24 mouse cellular contexts compared by ENCODE assay signal in genomic region chr12:106840150-106840651, GRCm38 (mm10).
DNase-seq lines count a peak whose midpoint lies in the region; ATAC-seq and TF ChIP-seq lines count a peak whose summit lies in the region.
"Had no signal": no experiment of that assay in that cellular context is flagged by ENCODE, and none has a peak within 500 bp of the region (broad histone marks: within the 10 kb centered on the region; RNA-seq: fewer than 3 reads in every experiment).

No protein-coding gene starts in this region.

- peaks cover 26% of the 10 kb centered on the region for H3K27me3 ChIP-seq in hindbrain, embryonic 10.5 days (ENCODE audit: insufficient read depth, poor library complexity, severe bottlenecking)
- no peaks in the 10 kb centered on the region for H3K27me3 ChIP-seq in hindbrain, embryonic 16.5 days (replicated peaks; ENCODE audit: control insufficient read depth, insufficient read depth, low read length)
- no peaks in the 10 kb centered on the region for H3K27me3 ChIP-seq in forebrain, embryonic 12.5 days
- H3K27me3 ChIP-seq in midbrain, embryonic 13.5 days: peaks cover 4% of the 10 kb centered on the region; the same call in 1 of the 2 replicates
- H3K27me3 ChIP-seq: heart, embryonic 13.5 days; intestine, embryonic 15.5 days; limb, embryonic 12.5 days; liver, embryonic 15.5 days; neural tube, embryonic 12.5 days had no signal

- no peak overlapping the region for H3K4me3 ChIP-seq in hindbrain, embryonic 10.5 days
- H3K4me3 ChIP-seq in hindbrain, embryonic 16.5 days (ENCODE audit: low read length): no peak overlapping the region
- H3K4me3 ChIP-seq in forebrain, embryonic 12.5 days (replicated peaks): no peak overlapping the region
- H3K4me3 ChIP-seq in midbrain, embryonic 13.5 days (replicated peaks): no peak overlapping the region
- H3K4me3 ChIP-seq: heart, adult 2 months; heart, embryonic 13.5 days; intestine, embryonic 15.5 days; limb, embryonic 12.5 days; liver, embryonic 15.5 days; neural tube, embryonic 12.5 days had no signal

- DNase-seq in hindbrain, embryonic 10.5 days (ENCODE audit: low spot score): no peak
- DNase-seq in brain, embryonic 14.5 days (ENCODE audit: low read depth): peak; percentile 70
- no peak for DNase-seq in adrenal gland, postnatal 36 days
- DNase-seq: adrenal gland, postnatal 14 days; cerebellum, adult 18-20 months; cerebellum, postnatal 14 days; heart, adult 2 months; heart, postnatal 10 days; kidney, adult 2 months; kidney, postnatal 10 days; layer of hippocampus, adult 9-11 months; lung, embryonic 14.5 days; lung, postnatal 14 days; thymus, postnatal 4 days had no signal

- H3K9me3 ChIP-seq in hindbrain, embryonic 10.5 days: no peaks in the 10 kb centered on the region
- no peaks in the 10 kb centered on the region for H3K9me3 ChIP-seq in hindbrain, embryonic 16.5 days (ENCODE audit: control insufficient read depth, low read length)
- 0 out of 2 replicates have a peak, but pooled peaks cover 4% of the 10 kb centered on the region for H3K9me3 ChIP-seq in forebrain, embryonic 12.5 days
- H3K9me3 ChIP-seq in midbrain, embryonic 13.5 days: no peaks in the 10 kb centered on the region
- H3K9me3 ChIP-seq: heart, embryonic 13.5 days; intestine, embryonic 15.5 days; liver, embryonic 15.5 days; neural tube, embryonic 12.5 days had no signal

- ATAC-seq in hindbrain, embryonic 16.5 days: no peak
- peak; percentile 51; the same call in 1 of the 2 replicates for ATAC-seq in forebrain, embryonic 12.5 days (ENCODE audit: low FRiP score)
- ATAC-seq in midbrain, embryonic 13.5 days: 0 out of 2 replicates have a peak, but pooled peaks have one; percentile 47
- no peak for ATAC-seq in CD4-positive, CD25-positive, alpha-beta regulatory T cell, adult 4 months
- ATAC-seq: hindbrain, postnatal 0 days; intestine, embryonic 15.5 days had no signal

- no peak for TF ChIP-seq CTCF in brain, embryonic 14.5 days (IDR thresholded peaks at IDR 0.05; ENCODE audit: borderline replicate concordance, extremely low read depth, insufficient read depth, insufficient read length)

- 68% methylated on average over 9 of the region's 9 CpGs for WGBS in hindbrain, embryonic 10.5 days
- WGBS in hindbrain, embryonic 16.5 days: 56% methylated on average over 9 of the region's 9 CpGs
- 16% methylated on average over 9 of the region's 9 CpGs for WGBS in forebrain, embryonic 12.5 days
- WGBS in midbrain, embryonic 13.5 days: 50% methylated on average over 9 of the region's 9 CpGs

- peaks cover 41% of the 10 kb centered on the region for H3K4me1 ChIP-seq in hindbrain, embryonic 10.5 days (replicated peaks)
- H3K4me1 ChIP-seq in hindbrain, embryonic 16.5 days (ENCODE audit: control insufficient read depth, insufficient read depth, low read depth, low read length): peaks cover 12% of the 10 kb centered on the region
- H3K4me1 ChIP-seq in forebrain, embryonic 12.5 days: peaks cover 34% of the 10 kb centered on the region
- peaks cover 36% of the 10 kb centered on the region for H3K4me1 ChIP-seq in midbrain, embryonic 13.5 days (replicated peaks)
- H3K4me1 ChIP-seq: liver, embryonic 15.5 days had no signal

- no peak for TF ChIP-seq POLR2A in brain, embryonic 14.5 days (IDR thresholded peaks at IDR 0.05; ENCODE audit: borderline replicate concordance, extremely low read depth, insufficient read depth, insufficient read length, poor library complexity, severe bottlenecking)

- no peak overlapping the region for H3K4me2 ChIP-seq in hindbrain, embryonic 16.5 days (ENCODE audit: low read length)
- H3K4me2 ChIP-seq in forebrain, embryonic 12.5 days: peak overlapping the region; percentile 3; the same call in 1 of the 2 replicates
- H3K4me2 ChIP-seq in midbrain, embryonic 13.5 days (replicated peaks): no peak overlapping the region
- H3K4me2 ChIP-seq: heart, embryonic 13.5 days; intestine, embryonic 15.5 days; limb, embryonic 12.5 days; liver, embryonic 15.5 days; lung, embryonic 14.5 days; neural tube, embryonic 12.5 days had no signal

- no peak overlapping the region for H3K9ac ChIP-seq in hindbrain, embryonic 16.5 days (ENCODE audit: low read depth, low read length)
- H3K9ac ChIP-seq in forebrain, embryonic 12.5 days: no peak overlapping the region
- no peak overlapping the region for H3K9ac ChIP-seq in midbrain, embryonic 13.5 days (replicated peaks)
- H3K9ac ChIP-seq: heart, embryonic 13.5 days; intestine, embryonic 15.5 days; limb, embryonic 12.5 days; liver, embryonic 15.5 days; lung, embryonic 14.5 days; neural tube, embryonic 12.5 days had no signal

- no peaks in the 10 kb centered on the region for H3K36me3 ChIP-seq in hindbrain, embryonic 10.5 days
- H3K36me3 ChIP-seq in hindbrain, embryonic 16.5 days (ENCODE audit: control insufficient read depth, insufficient read depth, low read length): no peaks in the 10 kb centered on the region
- no peaks in the 10 kb centered on the region for H3K36me3 ChIP-seq in forebrain, embryonic 12.5 days (replicated peaks)
- H3K36me3 ChIP-seq in midbrain, embryonic 13.5 days: no peaks in the 10 kb centered on the region
- H3K36me3 ChIP-seq: heart, embryonic 13.5 days; intestine, embryonic 15.5 days; limb, embryonic 12.5 days; liver, embryonic 15.5 days; neural tube, embryonic 12.5 days had no signal

- 0 out of 2 replicates have a peak overlapping the region, but pooled peaks have one; percentile 64 for H3K27ac ChIP-seq in hindbrain, embryonic 10.5 days
- no peak overlapping the region for H3K27ac ChIP-seq in hindbrain, embryonic 16.5 days (ENCODE audit: low read depth, low read length)
- peak overlapping the region; percentile 71 for H3K27ac ChIP-seq in forebrain, embryonic 12.5 days
- H3K27ac ChIP-seq in midbrain, embryonic 13.5 days: peak overlapping the region; percentile 56; the same call in 1 of the 2 replicates
- H3K27ac ChIP-seq: heart, adult 2 months; heart, embryonic 13.5 days; hindbrain, postnatal 0 days; intestine, embryonic 15.5 days; limb, embryonic 12.5 days; liver, embryonic 15.5 days; neural tube, embryonic 12.5 days had no signal

Comparison
In these comparisons a context has a peak if more than half of its experiments do, and no peak if none do; other contexts are left out.
1. ATAC-seq: peak in forebrain, embryonic 12.5 days (single experiment) and midbrain, embryonic 13.5 days (single experiment); none in hindbrain, embryonic 16.5 days (single experiment) and CD4-positive, CD25-positive, alpha-beta regulatory T cell, adult 4 months (single experiment).